Mouse (Mus musculus) hindbrain, embryonic 11.5 days (tissue): Measurements from ENCODE around the gene Uox. TPM values are rescaled to one million over a fixed set of nuclear protein-coding genes. Genes with fewer than 3 reads are reported as not detected.

Source experiments
- ATAC-seq: fragments of 200-750 bp; cut with Nextera tagmentation; 2 replicates; pipeline ENCODE4 v1.8.0; 2017; ENCODE audit warnings: mild to moderate bottlenecking, moderate TSS enrichment, moderate library complexity; ENCODE audit not compliant: low FRiP score
- DNase-seq: peaks from one replicate; pipeline ENCODE4 v3.0.0-alpha.2; 2015; ENCODE audit warnings: low spot score
- H3K27ac ChIP-seq: fragments of 300-500 bp; sonication (generic); 2 replicates; pipeline ENCODE4 v1.5.1; 2014; ENCODE audit warnings: mild to moderate bottlenecking, low read depth, low read length
- H3K27me3 ChIP-seq: fragments of 300-500 bp; sonication (generic); 2 replicates; pipeline ENCODE4 v1.6.1; 2014; ENCODE audit warnings: mild to moderate bottlenecking, low read length, moderate library complexity, mixed read lengths; ENCODE audit not compliant: control insufficient read depth, insufficient read depth
- H3K36me3 ChIP-seq: fragments of 300-500 bp; sonication (generic); 2 replicates; pipeline ENCODE4 v1.6.1; 2014; ENCODE audit warnings: mild to moderate bottlenecking, low read length, moderate library complexity, mixed read lengths; ENCODE audit not compliant: control insufficient read depth, insufficient read depth
- H3K4me1 ChIP-seq: fragments of 300-500 bp; sonication (generic); replicated peaks from 2 replicates; pipeline ENCODE4 v1.6.1; 2014; ENCODE audit warnings: low read length, mixed read lengths; ENCODE audit not compliant: control insufficient read depth, insufficient read depth
- H3K4me2 ChIP-seq: fragments of 300-500 bp; sonication (generic); replicated peaks from 2 replicates; pipeline ENCODE4 v1.6.1; 2014; ENCODE audit warnings: mild to moderate bottlenecking, low read depth, low read length
- H3K4me3 ChIP-seq: fragments of 300-500 bp; sonication (generic); 2 replicates; pipeline ENCODE4 v1.5.1; 2014; ENCODE audit warnings: low read depth, low read length
- H3K9ac ChIP-seq: fragments of 300-500 bp; sonication (generic); 2 replicates; pipeline ENCODE4 v1.6.1; 2014; ENCODE audit warnings: low read depth, low read length
- H3K9me3 ChIP-seq: fragments of 300-500 bp; sonication (generic); 2 replicates; pipeline ENCODE4 v1.6.1; 2016; ENCODE audit warnings: low read length; ENCODE audit not compliant: control insufficient read depth
- WGBS: fragments of 180-500 bp; shearing (Covaris S2); extraction: QIAGEN DNeasy Blood & Tissue Kit; methylation state at CpG from one replicate; pipeline ENCODE4 v1.1.7; 2014; 5-methylcytosine and 5-hydroxymethylcytosine counted together
- polyA plus RNA-seq: library from polyadenylated mRNA; unstranded; fragments of >200 nt; fragmentation: Nextera tagmentation; extraction: Ambion mirVana; gene quantifications from 2 replicates; pipeline ENCODE4 v1.2.1, GENCODE M21; 2014

The Uox gene
- polyA plus RNA-seq, 1 experiment from 2014 or later: not detected

DNA sequence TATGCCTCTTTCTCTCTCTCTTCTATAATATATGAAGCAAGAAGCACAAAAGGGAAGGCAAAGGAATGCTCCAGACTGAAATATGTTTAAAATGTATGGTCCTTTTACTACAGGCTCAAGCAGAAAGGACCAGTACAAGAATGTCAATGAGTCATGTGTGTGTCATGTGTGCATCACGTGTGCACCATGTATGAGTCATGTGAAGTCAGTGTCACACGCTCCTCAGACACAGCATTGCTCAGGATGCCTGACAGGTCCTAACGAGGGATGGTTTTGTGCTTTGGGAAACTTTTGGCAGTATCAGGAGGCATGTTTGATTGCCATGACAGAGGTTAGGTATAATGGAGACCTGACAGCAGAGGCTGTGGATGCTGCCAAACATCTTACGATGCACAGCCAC lies 106.0 kb downstream of the Uox start:
- 90% methylated on average over 4 of the region's 4 CpGs for WGBS

DNA sequence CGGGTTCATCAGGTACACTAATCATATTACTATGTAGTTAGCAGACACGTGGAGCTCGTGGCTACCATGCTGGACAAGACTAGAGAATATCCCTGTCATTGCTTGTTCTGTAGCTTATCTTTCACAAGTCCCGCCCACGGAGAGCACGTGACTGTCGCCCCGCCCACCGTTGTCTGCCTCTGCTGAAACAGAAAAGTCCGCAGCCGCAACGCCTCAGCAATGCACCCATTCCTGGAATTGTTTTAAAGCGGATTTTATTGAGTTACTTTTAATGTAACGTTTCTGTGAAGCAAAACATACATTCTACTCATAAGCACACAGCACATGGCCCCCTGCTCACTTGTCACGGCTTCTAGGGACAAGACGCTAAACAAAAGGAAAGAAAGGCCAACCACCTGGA lies 109.4 kb downstream of the Uox start:
- H3K4me1 ChIP-seq: no peaks in the 10 kb centered on the region
- H3K9me3 ChIP-seq: no peaks in the 10 kb centered on the region
- no peak overlapping the region for H3K4me3 ChIP-seq
- DNase-seq (no peak), ATAC-seq (no peak)
- no peak overlapping the region for H3K9ac ChIP-seq
- WGBS: 96% methylated on average over 16 of the region's 16 CpGs
- no peaks in the 10 kb centered on the region; the same call in 1 of the 2 replicates for H3K27me3 ChIP-seq
- H3K4me2 ChIP-seq: no peak overlapping the region
- no peaks in the 10 kb centered on the region for H3K36me3 ChIP-seq
- no peak overlapping the region for H3K27ac ChIP-seq

More for the DNA sequence above, 106.0 kb downstream of the Uox start:
- Histone ChIP-seq H3K36me3 (no peaks in the 10 kb centered on the region), H3K9me3 (no peaks in the 10 kb centered on the region), H3K4me1 (no peaks in the 10 kb centered on the region), H3K27me3 (no peaks in the 10 kb centered on the region), H3K27ac (no peak overlapping the region), H3K9ac (no peak overlapping the region), H3K4me3 (no peak overlapping the region), H3K4me2 (no peak overlapping the region)
- DNase-seq (no peak), ATAC-seq (no peak)

- Histone ChIP-seq H3K27me3 (no peaks in the 10 kb centered on the region; the same call in 1 of the 2 replicates), H3K9ac (no peak overlapping the region), H3K27ac (no peak overlapping the region), H3K4me1 (peaks cover 3% of the 10 kb centered on the region; the same call in 1 of the 2 replicates), H3K9me3 (no peaks in the 10 kb centered on the region), H3K4me2 (no peak overlapping the region), H3K4me3 (no peak overlapping the region), H3K36me3 (no peaks in the 10 kb centered on the region)
- no peak for ATAC-seq
- WGBS: 93% methylated on average over 13 of the region's 13 CpGs
- DNase-seq: no peak
Measured at GRCm38 (mm10) chr3:146680625-146681024, 110.4 kb downstream of the Uox start.

- H3K27me3 ChIP-seq: no peaks in the 10 kb centered on the region; the same call in 1 of the 2 replicates
- no peak overlapping the region for H3K4me2 ChIP-seq
- H3K4me1 ChIP-seq: peaks cover 3% of the 10 kb centered on the region; the same call in 1 of the 2 replicates
- ATAC-seq (no peak), DNase-seq (no peak)
- no peak overlapping the region for H3K9ac ChIP-seq
- 88% methylated on average over 8 of the region's 8 CpGs for WGBS
- no peaks in the 10 kb centered on the region for H3K9me3 ChIP-seq
- H3K27ac ChIP-seq: no peak overlapping the region
- no peaks in the 10 kb centered on the region for H3K36me3 ChIP-seq
- H3K4me3 ChIP-seq: no peak overlapping the region
Measured at GRCm38 (mm10) chr3:146681696-146682095, 111.5 kb downstream of the Uox start.

Other genes with a start within 250 kb of the Uox start
- 25.1 and 28.0 TPM in 2 replicates for gene Ssx2ip, start 165.8 kb upstream of the Uox start, polyA plus RNA-seq
- 6.7 and 8.8 TPM in 2 replicates for gene Ctbs, start 120.6 kb upstream of the Uox start, polyA plus RNA-seq
- 6.9 and 7.4 TPM in 2 replicates for gene Spata1, start 70.7 kb upstream of the Uox start, polyA plus RNA-seq
- gene Gng5, start 70.6 kb upstream of the Uox start, polyA plus RNA-seq: 1,010 and 1,042 TPM in 2 replicates
- 75.2 and 79.4 TPM in 2 replicates for gene Rpf1, start 49.0 kb upstream of the Uox start, polyA plus RNA-seq
- gene Dnase2b, start 45.2 kb downstream of the Uox start, polyA plus RNA-seq: not detected in 2 replicates
- not detected in 2 replicates for gene 4930503B20Rik, start 80.9 kb downstream of the Uox start, polyA plus RNA-seq
- 0.56 and 0.60 TPM in 2 replicates for gene Samd13, start 115.2 kb downstream of the Uox start, polyA plus RNA-seq
- gene Prkacb, start 242.6 kb downstream of the Uox start, polyA plus RNA-seq: 64.8 and 70.8 TPM in 2 replicates